Mouse (Mus musculus) testis, adult 2 months (tissue): ENCODE measurements around the gene Epm2a.

Experiments
- CTCF ChIP-seq: fragments of 200-500 bp; IDR thresholded peaks from 2 replicates; pipeline ENCODE4 v1.5.1; 2012; ENCODE audit warnings: low read depth, mild to moderate bottlenecking, inconsistent platforms, low read length, moderate library complexity; ENCODE audit not compliant: control insufficient read depth, insufficient read depth, insufficient replicate concordance
- POLR2A ChIP-seq: fragments of 200-500 bp; IDR thresholded peaks from 2 replicates; pipeline ENCODE4 v1.6.1; 2012; ENCODE audit warnings: low read depth, mild to moderate bottlenecking, inconsistent platforms, low read length, moderate library complexity; ENCODE audit not compliant: control insufficient read depth

- TF ChIP-seq CTCF (no peak), POLR2A (no peak)
Measured at GRCm38 (mm10) chr10:11429059-11429812, 86.0 kb downstream of the Epm2a start.
